Mouse (Mus musculus) G1E (cell line): ENCODE results near the gene Gpr85.

Experiments used
- CTCF ChIP-seq: IDR thresholded peaks from 2 replicates; pipeline ENCODE4 v1.5.1; 2012; ENCODE audit warnings: low read depth, low read length, inconsistent platforms, mixed read lengths
- GATA1 ChIP-seq: IDR thresholded peaks from 2 replicates; pipeline ENCODE4 v1.6.1; 2012; ENCODE audit warnings: borderline replicate concordance, low read length, inconsistent platforms, mixed read lengths
- GATA2 ChIP-seq: IDR thresholded peaks from 2 replicates; pipeline ENCODE4 v1.6.1; 2012; ENCODE audit warnings: low read depth, low read length, inconsistent platforms, borderline replicate concordance
- POLR2AphosphoS5 ChIP-seq: IDR thresholded peaks from 2 replicates; pipeline ENCODE4 v1.6.1; 2012; ENCODE audit warnings: low read depth, low read length, inconsistent platforms; ENCODE audit not compliant: insufficient replicate concordance
- TAL1 ChIP-seq: conservative IDR thresholded peaks from 2 replicates; pipeline ENCODE4 v1.6.1; 2012; ENCODE audit warnings: low read depth, low read length, inconsistent platforms, mixed read lengths

GRCm38 (mm10) chr6:13835720-13836665 lies 3.7 kb downstream of the Gpr85 start:
- no peak for TF ChIP-seq CTCF
- TF ChIP-seq TAL1: no peak
- TF ChIP-seq GATA1: no peak
- no peak for TF ChIP-seq GATA2
- TF ChIP-seq POLR2AphosphoS5: no peak
